Mouse (Mus musculus) brain, embryonic 14.5 days (tissue): ENCODE measurements around the gene Nuak1. TPM values are rescaled to one million over a fixed set of nuclear protein-coding genes. Genes with fewer than 3 reads are reported as not detected.

ENCODE experiments used
- DNase-seq: peaks from one replicate; pipeline ENCODE4 v3.0.0-alpha.2; 2011; ENCODE audit warnings: low read depth
- CTCF ChIP-seq: fragments of 200-500 bp; IDR thresholded peaks from 2 replicates; pipeline ENCODE4 v1.5.1; 2012; ENCODE audit warnings: inconsistent platforms, mild to moderate bottlenecking, moderate library complexity, borderline replicate concordance; ENCODE audit not compliant: insufficient read depth, insufficient read length; ENCODE audit errors: extremely low read depth
- POLR2A ChIP-seq: fragments of 200-500 bp; IDR thresholded peaks from 2 replicates; pipeline ENCODE4 v1.6.1; 2012; ENCODE audit warnings: mild to moderate bottlenecking, inconsistent platforms, borderline replicate concordance; ENCODE audit not compliant: poor library complexity, insufficient read depth, insufficient read length, severe bottlenecking; ENCODE audit errors: extremely low read depth
- polyA plus RNA-seq: library from polyadenylated mRNA; depleted of rRNA; stranded (reverse); fragments of >200 nt; gene quantifications from 2 replicates; pipeline ENCODE4 v1.2.3, GENCODE M21; 2012

The Nuak1 gene
- polyA plus RNA-seq, 1 experiment, result 52.9 TPM

GRCm38 (mm10) chr10:84386625-84387242 is 53.7 kb downstream of the Nuak1 start:
- TF ChIP-seq POLR2A, result no peak
- TF ChIP-seq CTCF, result no peak
- DNase-seq, result no peak

GRCm38 (mm10) chr10:84386214-84386613 is 54.2 kb downstream of the Nuak1 start:
- peak; percentile 62 for DNase-seq
- TF ChIP-seq CTCF, result no peak
- no peak for TF ChIP-seq POLR2A

- TF ChIP-seq POLR2A, result no peak
- no peak for TF ChIP-seq CTCF
- DNase-seq, result no peak
These were observed 55.6 kb downstream of the Nuak1 start for GRCm38 (mm10) chr10:84384761-84385160.

- DNase-seq, result peak; percentile 91
- TF ChIP-seq POLR2A, result no peak
- no peak for TF ChIP-seq CTCF
These were observed 57.2 kb downstream of the Nuak1 start for GRCm38 (mm10) chr10:84382900-84383883.

GRCm38 (mm10) chr10:84381276-84381798 is 59.1 kb downstream of the Nuak1 start:
- TF ChIP-seq POLR2A, result no peak
- TF ChIP-seq CTCF, result no peak
- DNase-seq, result peak; percentile 67

GRCm38 (mm10) chr10:84379366-84379765 is 61.0 kb downstream of the Nuak1 start:
- no peak for DNase-seq
- TF ChIP-seq POLR2A (no peak), CTCF (no peak)

- DNase-seq, result no peak
- TF ChIP-seq POLR2A (no peak), CTCF (no peak)
These were observed 62.4 kb downstream of the Nuak1 start for GRCm38 (mm10) chr10:84377956-84378355.

- no peak for DNase-seq
- TF ChIP-seq POLR2A, result no peak
- no peak for TF ChIP-seq CTCF
These were observed 64.1 kb downstream of the Nuak1 start for GRCm38 (mm10) chr10:84376346-84376745.

GRCm38 (mm10) chr10:84374996-84375395 is 65.4 kb downstream of the Nuak1 start:
- DNase-seq, result no peak
- TF ChIP-seq CTCF, result no peak
- no peak for TF ChIP-seq POLR2A

- no peak for DNase-seq
- TF ChIP-seq CTCF, result no peak
- no peak for TF ChIP-seq POLR2A
These were observed 66.9 kb downstream of the Nuak1 start for GRCm38 (mm10) chr10:84373476-84373875.

GRCm38 (mm10) chr10:84372161-84373095 is 68.0 kb downstream of the Nuak1 start:
- no peak for TF ChIP-seq CTCF
- TF ChIP-seq POLR2A, result no peak
- peak; percentile 77 for DNase-seq

GRCm38 (mm10) chr10:84371681-84372160 is 68.7 kb downstream of the Nuak1 start:
- no peak for DNase-seq
- no peak for TF ChIP-seq CTCF
- no peak for TF ChIP-seq POLR2A
